Mouse (Mus musculus) forebrain, embryonic 14.5 days (tissue): Measurements from ENCODE around the gene Gm39566. TPM values are rescaled to one million over a fixed set of nuclear protein-coding genes. Genes with fewer than 3 reads are reported as not detected.

Source experiments
- ATAC-seq: fragments of 200-750 bp; cut with Nextera tagmentation; 2 replicates; pipeline ENCODE4 v1.8.0; 2017; ENCODE audit warnings: mild to moderate bottlenecking, moderate library complexity
- DNase-seq: peaks from one replicate; pipeline ENCODE4 v3.0.0-alpha.2; 2015; ENCODE audit warnings: low spot score
- H3K27ac ChIP-seq: fragments of 300-500 bp; sonication (generic); 2 replicates; pipeline ENCODE4 v1.5.1; 2014; ENCODE audit warnings: low read depth, mild to moderate bottlenecking, control low read depth, low read length, moderate library complexity
- H3K27me3 ChIP-seq: fragments of 300-500 bp; sonication (generic); replicated peaks from 2 replicates; pipeline ENCODE4 v1.6.1; 2014; ENCODE audit warnings: low read length, control low read depth, mixed read lengths; ENCODE audit not compliant: control insufficient read depth, insufficient read depth
- H3K36me3 ChIP-seq: fragments of 300-500 bp; sonication (generic); 2 replicates; pipeline ENCODE4 v1.6.1; 2014; ENCODE audit warnings: low read length, control low read depth; ENCODE audit not compliant: control insufficient read depth, insufficient read depth
- H3K4me1 ChIP-seq: fragments of 300-500 bp; sonication (generic); 2 replicates; pipeline ENCODE4 v1.6.1; 2014; ENCODE audit warnings: antibody characterized with exemption, low read length, control low read depth; ENCODE audit not compliant: control insufficient read depth, insufficient read depth
- H3K4me2 ChIP-seq: fragments of 300-500 bp; sonication (generic); 2 replicates; pipeline ENCODE4 v1.6.1; 2014; ENCODE audit warnings: mild to moderate bottlenecking, control low read depth, low read length
- H3K4me3 ChIP-seq: fragments of 300-500 bp; sonication (generic); 2 replicates; pipeline ENCODE4 v1.5.1; 2014; ENCODE audit warnings: low read depth, low read length, control low read depth
- H3K9ac ChIP-seq: fragments of 300-500 bp; sonication (generic); 2 replicates; pipeline ENCODE4 v1.6.1; 2014; ENCODE audit warnings: mild to moderate bottlenecking, low read length, control low read depth, moderate library complexity
- H3K9me3 ChIP-seq: fragments of 300-500 bp; sonication (generic); replicated peaks from 2 replicates; pipeline ENCODE4 v1.6.1; 2016; ENCODE audit warnings: low read length, control low read depth, mixed read lengths; ENCODE audit not compliant: control insufficient read depth
- WGBS: fragments of 180-500 bp; shearing (Covaris S2); extraction: QIAGEN DNeasy Blood & Tissue Kit; methylation state at CpG from one replicate; pipeline ENCODE4 v1.1.7; 2014; 5-methylcytosine and 5-hydroxymethylcytosine counted together
- polyA plus RNA-seq: library from polyadenylated mRNA; unstranded; fragments of >200 nt; fragmentation: Nextera tagmentation; extraction: Ambion mirVana; gene quantifications from 2 replicates; pipeline ENCODE4 v1.2.1, GENCODE M21; 2014

Gene Gm39566
- polyA plus RNA-seq, 1 experiment from 2014 or later, result not detected

GRCm38 (mm10) chr11:69818871-69819270 is 3.8 kb upstream of the Gm39566 start:
- no peaks in the 10 kb centered on the region for H3K4me1 ChIP-seq
- no peak for DNase-seq
- no peaks in the 10 kb centered on the region for H3K27me3 ChIP-seq
- H3K9me3 ChIP-seq, result no peaks in the 10 kb centered on the region
- H3K4me2 ChIP-seq, result no peak overlapping the region
- ATAC-seq, result no peak
- no peak overlapping the region for H3K9ac ChIP-seq
- 92% methylated on average over 8 of the region's 8 CpGs for WGBS
- H3K36me3 ChIP-seq, result peaks cover 2% of the 10 kb centered on the region; the same call in 1 of the 2 replicates
- H3K27ac ChIP-seq, result no peak overlapping the region
- H3K4me3 ChIP-seq, result no peak overlapping the region

- ATAC-seq, result no peak
- no peak within 1 kb of the TSS for H3K27ac ChIP-seq
- H3K27me3 ChIP-seq, result no peaks in the 10 kb centered on the region
Observed at GRCm38 (mm10) chr11:69818365-69818764, 3.3 kb upstream of the Gm39566 start, which contains the start of gene Spem2. Gene Spem2, minus strand, starts transcription at chr11:69818465.

GRCm38 (mm10) chr11:69816520-69816919 is 1.4 kb upstream of the Gm39566 start:
- no peak for ATAC-seq
- Histone ChIP-seq H3K27ac (no peak overlapping the region), H3K4me3 (no peak overlapping the region), H3K36me3 (no peaks in the 10 kb centered on the region), H3K4me1 (no peaks in the 10 kb centered on the region), H3K27me3 (no peaks in the 10 kb centered on the region), H3K4me2 (no peak overlapping the region), H3K9ac (no peak overlapping the region), H3K9me3 (no peaks in the 10 kb centered on the region)
- 93% methylated on average over 12 of the region's 12 CpGs for WGBS
- no peak for DNase-seq

More at GRCm38 (mm10) chr11:69818365-69818764, 3.3 kb upstream of the Gm39566 start, which contains the start of gene Spem2:
- H3K4me2 ChIP-seq, result no peak within 1 kb of the TSS
- H3K9ac ChIP-seq, result no peak within 1 kb of the TSS
- no peak within 1 kb of the TSS for H3K4me3 ChIP-seq
- no peak for DNase-seq
- H3K36me3 ChIP-seq, result no peaks in the 10 kb centered on the region
- H3K4me1 ChIP-seq, result no peaks in the 10 kb centered on the region
- H3K9me3 ChIP-seq, result no peaks in the 10 kb centered on the region
- 79% methylated on average over 2 of the region's 2 CpGs for WGBS

- Histone ChIP-seq H3K27ac (no peak overlapping the region), H3K9ac (no peak overlapping the region), H3K4me1 (no peaks in the 10 kb centered on the region), H3K4me3 (no peak overlapping the region), H3K9me3 (no peaks in the 10 kb centered on the region), H3K27me3 (peaks cover 10% of the 10 kb centered on the region), H3K4me2 (no peak overlapping the region), H3K36me3 (no peaks in the 10 kb centered on the region)
- ATAC-seq, result no peak
- no peak for DNase-seq
Observed at GRCm38 (mm10) chr11:69810280-69810679, 4.8 kb downstream of the Gm39566 start.

- Histone ChIP-seq H3K27ac (no peak overlapping the region), H3K9ac (no peak overlapping the region), H3K4me1 (peaks cover 20% of the 10 kb centered on the region), H3K4me3 (no peak overlapping the region), H3K9me3 (no peaks in the 10 kb centered on the region), H3K27me3 (peaks cover 22% of the 10 kb centered on the region), H3K36me3 (no peaks in the 10 kb centered on the region), H3K4me2 (no peak overlapping the region)
- WGBS, result 94% methylated on average over 2 of the region's 2 CpGs
- DNase-seq (no peak), ATAC-seq (no peak)
Observed at GRCm38 (mm10) chr11:69807641-69808040, 7.5 kb downstream of the Gm39566 start.

- Histone ChIP-seq H3K9me3 (no peaks in the 10 kb centered on the region), H3K4me3 (no peak overlapping the region), H3K27ac (no peak overlapping the region), H3K4me1 (peaks cover 26% of the 10 kb centered on the region), H3K27me3 (peaks cover 27% of the 10 kb centered on the region), H3K4me2 (no peak overlapping the region), H3K9ac (no peak overlapping the region), H3K36me3 (no peaks in the 10 kb centered on the region)
- DNase-seq (no peak), ATAC-seq (no peak)
- WGBS, result 81% methylated on average over 4 of the region's 4 CpGs
Observed at GRCm38 (mm10) chr11:69806378-69806777, 8.7 kb downstream of the Gm39566 start.

- DNase-seq (no peak), ATAC-seq (no peak)
- peak within 1 kb of the TSS; percentile 25; the same call in 1 of the 2 replicates for H3K9ac ChIP-seq
- H3K36me3 ChIP-seq, result no peaks in the 10 kb centered on the region
- H3K4me1 ChIP-seq, result peaks cover 31% of the 10 kb centered on the region
- H3K27me3 ChIP-seq, result peaks cover 27% of the 10 kb centered on the region
- no peak within 1 kb of the TSS for H3K27ac ChIP-seq
- H3K4me3 ChIP-seq, result no peak within 1 kb of the TSS; the same call in 1 of the 2 replicates
- H3K9me3 ChIP-seq, result no peaks in the 10 kb centered on the region
- peak within 1 kb of the TSS; percentile 98; the same call in 1 of the 2 replicates for H3K4me2 ChIP-seq
- 5% methylated on average over 29 of the region's 29 CpGs for WGBS
Observed at GRCm38 (mm10) chr11:69804972-69805909, 9.9 kb downstream of the Gm39566 start, which contains the start of gene Tmem102. Gene Tmem102, minus strand, starts transcription at chr11:69805624.

- ATAC-seq (no peak), DNase-seq (peak; percentile 20)
- peaks cover 37% of the 10 kb centered on the region for H3K4me1 ChIP-seq
- H3K4me2 ChIP-seq, result peak overlapping the region; percentile 98; the same call in 1 of the 2 replicates
- no peaks in the 10 kb centered on the region for H3K9me3 ChIP-seq
- H3K9ac ChIP-seq, result peak overlapping the region; percentile 25; the same call in 1 of the 2 replicates
- H3K27ac ChIP-seq, result no peak overlapping the region
- 5% methylated on average over 12 of the region's 12 CpGs for WGBS
- H3K36me3 ChIP-seq, result no peaks in the 10 kb centered on the region
- H3K27me3 ChIP-seq, result peaks cover 27% of the 10 kb centered on the region
- no peak overlapping the region; the same call in 1 of the 2 replicates for H3K4me3 ChIP-seq
Observed at GRCm38 (mm10) chr11:69804652-69804940, 10.5 kb downstream of the Gm39566 start.
